Mouse (Mus musculus) embryonic facial prominence, embryonic 15.5 days (tissue): ENCODE measurements around the gene BC117090. TPM values are rescaled to one million over a fixed set of nuclear protein-coding genes. Genes with fewer than 3 reads are reported as not detected.
"Not testable (repeated sequence)": the region's sequence is repeated elsewhere in the genome, so short reads cannot be mapped to it uniquely, and the experiment has no call there.

Source experiments
- ATAC-seq: fragments of 200-750 bp; cut with Nextera tagmentation; 2 replicates; pipeline ENCODE4 v1.8.0; 2017; ENCODE audit warnings: low read depth, moderate TSS enrichment; ENCODE audit not compliant: insufficient number of reproducible peaks, low FRiP score, low TSS enrichment
- H3K27ac ChIP-seq: fragments of 300-500 bp; sonication (generic); replicated peaks from 2 replicates; pipeline ENCODE4 v1.5.1; 2015; ENCODE audit warnings: mild to moderate bottlenecking, inconsistent platforms
- H3K27me3 ChIP-seq: fragments of 300-500 bp; sonication (generic); 2 replicates; pipeline ENCODE4 v1.6.1; 2015; ENCODE audit warnings: inconsistent platforms
- H3K36me3 ChIP-seq: fragments of 300-500 bp; sonication (generic); 2 replicates; pipeline ENCODE4 v1.6.1; 2015; ENCODE audit warnings: mild to moderate bottlenecking, inconsistent platforms
- H3K4me1 ChIP-seq: fragments of 300-500 bp; sonication (generic); 2 replicates; pipeline ENCODE4 v1.6.1; 2015; ENCODE audit warnings: inconsistent platforms
- H3K4me2 ChIP-seq: fragments of 300-500 bp; sonication (generic); replicated peaks from 2 replicates; pipeline ENCODE4 v1.6.1; 2015; ENCODE audit warnings: mild to moderate bottlenecking, inconsistent platforms
- H3K4me3 ChIP-seq: fragments of 300-500 bp; sonication (generic); replicated peaks from 2 replicates; pipeline ENCODE4 v1.5.1; 2015; ENCODE audit warnings: mild to moderate bottlenecking, inconsistent platforms
- H3K9ac ChIP-seq: fragments of 300-500 bp; sonication (generic); 2 replicates; pipeline ENCODE4 v1.6.1; 2015; ENCODE audit warnings: inconsistent platforms
- H3K9me3 ChIP-seq: fragments of 300-500 bp; sonication (generic); replicated peaks from 2 replicates; pipeline ENCODE4 v1.6.1; 2016; ENCODE audit warnings: inconsistent platforms
- WGBS: fragments of 180-500 bp; shearing (Covaris S2); methylation state at CpG from one replicate; pipeline ENCODE4 v1.1.7; 2015; 5-methylcytosine and 5-hydroxymethylcytosine counted together
- polyA plus RNA-seq: library from polyadenylated mRNA; unstranded; fragments of >200 nt; fragmentation: Nextera tagmentation; extraction: Ambion mirVana; gene quantifications from 2 replicates; pipeline ENCODE4 v1.2.1, GENCODE M21; 2015

The BC117090 gene
- polyA plus RNA-seq, result 3.3 and 5.9 TPM in 2 replicates

DNA sequence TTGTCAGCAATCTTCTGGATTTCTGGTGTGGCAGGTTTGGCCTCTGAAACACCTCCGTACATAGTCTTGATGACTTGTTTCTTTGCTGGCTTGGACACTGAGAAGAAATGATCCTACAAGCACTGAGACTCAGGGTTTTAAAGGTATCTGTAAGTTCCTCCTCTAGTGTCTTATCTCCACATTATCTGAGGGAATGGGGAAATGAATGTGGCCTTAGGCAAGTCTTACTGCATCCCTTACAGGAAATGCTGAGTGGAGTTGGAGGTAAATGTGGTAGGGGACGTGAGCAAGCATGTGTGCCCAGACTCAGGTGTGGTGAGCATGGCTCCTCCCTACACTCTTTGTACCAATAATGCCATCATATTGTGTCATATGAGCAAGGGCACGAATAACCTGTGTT is at the start of gene BC117090:
Gene BC117090 (minus strand): TSS at position 101 of the 400 bp plus-strand sequence.
- no peaks in the 10 kb centered on the region for H3K36me3 ChIP-seq
- no peak for ATAC-seq
- no peak within 1 kb of the TSS for H3K9ac ChIP-seq
- H3K4me1 ChIP-seq, result peaks cover 4% of the 10 kb centered on the region; the same call in 1 of the 2 replicates
- no peaks in the 10 kb centered on the region for H3K9me3 ChIP-seq
- H3K4me3 ChIP-seq, result no peak within 1 kb of the TSS
- H3K4me2 ChIP-seq, result no peak within 1 kb of the TSS
- no peaks in the 10 kb centered on the region for H3K27me3 ChIP-seq
- 62% methylated on average over 3 of the region's 3 CpGs for WGBS
- H3K27ac ChIP-seq, result no peak within 1 kb of the TSS

DNA sequence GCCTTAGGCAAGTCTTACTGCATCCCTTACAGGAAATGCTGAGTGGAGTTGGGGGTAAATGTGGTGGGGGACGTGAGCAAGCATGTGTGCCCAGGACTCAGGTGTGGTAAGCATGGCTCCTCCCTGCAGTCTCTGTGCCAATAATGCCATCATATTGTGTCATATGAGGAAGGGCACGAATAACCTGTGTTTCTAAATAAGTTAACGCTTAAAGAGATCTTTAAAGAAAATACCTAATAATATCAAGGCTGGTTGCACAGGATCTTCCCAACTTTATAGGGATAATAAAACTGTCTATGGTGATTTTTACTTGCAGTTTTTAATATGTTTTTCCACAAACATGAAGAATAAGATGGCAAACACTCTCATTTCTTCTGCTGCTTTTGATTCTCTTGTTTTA is 33.5 kb upstream of the BC117090 start, which contains the start of gene BC100530:
Gene BC100530 (minus strand): TSS at position 101 of the 400 bp plus-strand sequence.
- 61% methylated on average over 3 of the region's 3 CpGs for WGBS
- not testable (repeated sequence) for H3K36me3 ChIP-seq, H3K27ac ChIP-seq, ATAC-seq, H3K27me3 ChIP-seq, H3K4me3 ChIP-seq, H3K9ac ChIP-seq, H3K4me2 ChIP-seq, H3K4me1 ChIP-seq, H3K9me3 ChIP-seq

DNA sequence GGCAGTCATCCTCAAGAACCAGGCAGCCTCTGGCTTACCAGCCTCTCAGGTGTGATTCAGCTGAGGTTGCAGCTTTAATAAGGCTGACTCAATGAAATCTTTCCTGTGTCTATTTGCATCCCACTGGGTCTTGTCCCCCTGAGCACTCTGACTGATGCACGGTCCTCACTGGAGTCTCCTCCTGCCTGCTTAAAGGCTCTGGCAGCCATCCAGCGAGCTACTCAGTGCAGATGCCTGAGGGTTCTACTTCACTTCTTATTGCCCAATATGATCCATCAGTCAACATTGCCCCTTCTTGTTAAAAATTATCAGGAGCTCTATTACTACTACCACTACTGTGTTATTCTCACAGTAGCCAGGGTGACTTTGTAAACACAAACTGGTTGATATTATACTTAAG is 3.0 kb upstream of the BC117090 start:
- WGBS, result 42% methylated on average over 2 of the region's 2 CpGs
- Histone ChIP-seq H3K36me3 (no peaks in the 10 kb centered on the region), H3K4me3 (no peak overlapping the region), H3K27ac (no peak overlapping the region), H3K4me2 (no peak overlapping the region), H3K4me1 (peaks cover 4% of the 10 kb centered on the region; the same call in 1 of the 2 replicates), H3K9me3 (no peaks in the 10 kb centered on the region), H3K27me3 (no peaks in the 10 kb centered on the region), H3K9ac (no peak overlapping the region)
- ATAC-seq, result no peak; the same call in 1 of the 2 replicates

DNA sequence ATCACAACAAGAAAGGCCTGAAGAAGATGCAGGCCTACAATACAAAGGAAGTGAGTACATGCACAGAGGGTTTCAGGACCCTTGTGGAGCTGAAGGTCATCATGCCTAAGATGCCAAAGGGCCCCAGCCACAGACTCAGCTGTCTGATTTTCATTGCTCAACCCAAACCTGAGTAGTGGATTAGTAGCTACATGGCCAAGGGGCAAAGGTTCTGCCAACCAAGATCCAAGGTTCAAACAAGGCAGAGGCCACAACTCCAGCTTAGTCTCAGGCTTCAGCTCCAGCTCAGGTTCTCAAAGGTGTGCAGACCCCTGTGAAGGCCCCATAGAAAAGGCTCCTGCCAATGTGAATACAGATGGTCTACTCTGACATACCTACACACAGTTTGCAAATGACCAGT is 14.8 kb downstream of the BC117090 start:
- Histone ChIP-seq H3K4me2 (no peak overlapping the region), H3K4me1 (no peaks in the 10 kb centered on the region), H3K4me3 (no peak overlapping the region), H3K9ac (no peak overlapping the region), H3K9me3 (no peaks in the 10 kb centered on the region), H3K36me3 (no peaks in the 10 kb centered on the region), H3K27ac (no peak overlapping the region), H3K27me3 (no peaks in the 10 kb centered on the region)
- no peak for ATAC-seq

DNA sequence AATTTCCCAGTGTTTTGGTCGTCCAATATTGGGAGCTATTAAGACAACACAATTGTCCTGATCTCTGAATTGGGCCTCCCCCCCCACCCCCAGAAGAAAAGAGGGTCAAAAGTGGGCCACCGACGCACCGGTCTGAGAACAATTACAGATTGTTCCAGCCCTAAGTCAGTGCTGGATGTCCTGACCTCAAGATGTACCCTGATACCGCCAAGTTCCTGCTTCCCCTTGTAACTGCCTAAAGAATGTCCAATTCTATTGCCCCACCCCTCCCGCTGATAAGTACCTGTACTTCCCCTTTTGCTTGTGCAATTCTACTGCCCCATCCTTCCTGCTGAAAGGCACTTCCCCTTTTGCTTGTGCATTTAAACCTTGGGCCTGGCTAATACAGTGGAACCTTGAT is 18.0 kb downstream of the BC117090 start:
- not testable (repeated sequence) for ATAC-seq, H3K4me2 ChIP-seq, H3K27ac ChIP-seq, H3K27me3 ChIP-seq, H3K4me3 ChIP-seq, H3K36me3 ChIP-seq, H3K9me3 ChIP-seq, H3K4me1 ChIP-seq, H3K9ac ChIP-seq
- WGBS, result 71% methylated on average over 6 of the region's 6 CpGs

DNA sequence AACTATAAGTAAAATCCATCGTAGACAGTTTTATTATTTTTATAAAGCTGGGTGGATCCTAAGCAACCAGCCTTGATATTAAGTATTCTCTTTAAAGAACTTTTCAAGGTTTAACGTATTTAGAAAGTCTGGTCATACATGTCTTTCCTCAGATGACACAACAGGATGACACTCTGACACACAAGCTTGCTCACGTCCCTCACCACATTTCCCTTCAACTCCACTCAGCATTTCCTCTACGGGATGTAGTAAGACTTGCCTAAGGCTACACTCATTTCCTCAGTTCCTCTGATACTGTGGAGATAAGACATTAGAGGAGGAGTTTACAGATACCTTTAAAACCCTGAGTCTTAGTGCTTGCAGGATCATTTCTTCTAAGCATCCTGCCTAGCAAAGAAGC is 26.5 kb downstream of the BC117090 start:
- ATAC-seq, result no peak
- H3K4me3 ChIP-seq, result no peak overlapping the region
- no peak overlapping the region for H3K27ac ChIP-seq
- no peaks in the 10 kb centered on the region for H3K36me3 ChIP-seq
- no peak overlapping the region for H3K9ac ChIP-seq
- H3K9me3 ChIP-seq, result no peaks in the 10 kb centered on the region
- H3K4me2 ChIP-seq, result no peak overlapping the region
- H3K4me1 ChIP-seq, result no peaks in the 10 kb centered on the region
- 56% methylated on average over 4 of the region's 4 CpGs for WGBS
- H3K27me3 ChIP-seq, result no peaks in the 10 kb centered on the region

DNA sequence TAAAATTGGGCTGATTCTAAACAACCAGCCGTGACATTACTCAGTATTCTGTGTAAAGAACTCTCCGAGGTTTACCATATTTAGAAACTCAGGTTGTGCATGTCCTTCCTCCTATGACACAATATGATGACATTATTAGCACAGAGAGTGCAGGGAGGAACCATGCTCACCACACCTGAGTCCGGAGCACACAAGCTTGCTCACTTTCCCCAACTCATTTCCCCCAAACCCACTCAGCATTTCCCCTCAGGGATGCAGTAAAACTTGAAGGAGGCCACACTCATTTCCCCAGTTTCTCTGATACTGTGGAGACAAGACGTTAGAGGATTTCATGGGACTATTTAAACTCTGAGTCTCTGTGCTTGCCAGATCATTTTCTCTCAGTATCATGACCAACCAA is 45.0 kb downstream of the BC117090 start:
- Histone ChIP-seq H3K9ac (no peak overlapping the region), H3K4me3 (no peak overlapping the region), H3K27ac (no peak overlapping the region), H3K36me3 (no peaks in the 10 kb centered on the region), H3K4me1 (no peaks in the 10 kb centered on the region), H3K4me2 (no peak overlapping the region), H3K9me3 (no peaks in the 10 kb centered on the region), H3K27me3 (no peaks in the 10 kb centered on the region)
- ATAC-seq, result no peak
- 75% methylated on average over 4 of the region's 4 CpGs for WGBS

DNA sequence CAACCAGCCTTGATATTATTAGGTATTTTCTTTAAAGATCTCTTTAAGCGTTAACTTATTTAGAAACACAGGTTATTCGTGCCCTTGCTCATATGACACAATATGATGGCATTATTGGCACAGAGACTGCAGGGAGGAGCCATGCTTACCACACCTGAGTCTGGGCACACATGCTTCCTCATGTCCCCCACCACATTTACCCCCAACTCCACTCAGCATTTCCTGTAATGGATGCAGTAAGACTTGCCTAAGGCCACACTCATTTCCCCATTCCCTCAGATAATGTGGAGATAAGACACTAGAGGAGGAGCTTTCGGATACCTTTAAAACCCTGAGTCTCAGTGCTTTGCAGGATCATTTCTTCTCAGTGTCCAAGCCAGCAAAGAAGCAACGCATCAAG is 57.3 kb downstream of the BC117090 start, which contains the start of gene Stfa1:
Gene Stfa1 (plus strand): TSS at position 156 of the 400 bp plus-strand sequence.
- H3K27ac ChIP-seq, H3K36me3 ChIP-seq, H3K4me3 ChIP-seq, H3K27me3 ChIP-seq, H3K9me3 ChIP-seq, H3K4me1 ChIP-seq, H3K9ac ChIP-seq, ATAC-seq, H3K4me2 ChIP-seq: not testable (repeated sequence)
- 71% methylated on average over 4 of the region's 4 CpGs for WGBS

Other genes with a start within 250 kb of the BC117090 start
- gene Csta1, start 203.1 kb downstream of the BC117090 start, polyA plus RNA-seq, result 11.4 and 17.2 TPM in 2 replicates
- 1.9 and 2.2 TPM in 2 replicates for gene Stfa2l1, start 177.5 kb downstream of the BC117090 start, polyA plus RNA-seq
- 4.7 TPM in 2 replicates for gene Gm5483, start 150.1 kb downstream of the BC117090 start, polyA plus RNA-seq
- gene Gm5416, start 123.9 kb downstream of the BC117090 start, polyA plus RNA-seq, result not detected in 2 replicates
- gene 2010005H15Rik, start 112.9 kb downstream of the BC117090 start, polyA plus RNA-seq, result 2.1 and 2.5 TPM in 2 replicates
- gene Stfa1, start 57.4 kb downstream of the BC117090 start, polyA plus RNA-seq, result 68.1 and 75.5 TPM in 2 replicates
- gene BC100530, start 33.4 kb upstream of the BC117090 start, polyA plus RNA-seq, result 446 and 474 TPM in 2 replicates
- 2.7 and 5.0 TPM in 2 replicates for gene Stfa2, start 74.1 kb upstream of the BC117090 start, polyA plus RNA-seq
- 158 and 184 TPM in 2 replicates for gene Stfa3, start 121.1 kb upstream of the BC117090 start, polyA plus RNA-seq
- 0.37 and 0.42 TPM in 2 replicates for gene Casr, start 227.8 kb upstream of the BC117090 start, polyA plus RNA-seq